Comparison of ENCODE assay signal across 16 mouse cellular contexts in the genomic region with DNA sequence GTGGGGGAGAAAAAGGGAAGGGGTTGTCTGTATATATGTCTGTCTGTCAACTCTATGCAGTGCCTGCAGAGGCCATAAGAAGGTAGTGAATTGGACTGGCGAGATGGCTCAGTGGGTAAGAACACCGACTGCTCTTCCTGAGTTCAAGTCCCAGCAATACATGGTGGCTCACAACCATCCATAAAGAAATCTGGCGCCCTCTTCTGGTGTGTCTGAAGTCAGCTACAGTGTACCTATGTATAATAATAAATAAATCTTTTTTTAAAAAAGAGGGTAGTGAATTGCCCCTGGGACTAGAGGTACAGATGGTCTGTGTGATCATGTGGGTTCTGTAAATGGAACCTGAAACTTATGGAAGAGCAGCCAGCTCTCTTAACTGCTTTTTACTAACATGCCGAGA. TPM values are rescaled to one million over a fixed set of nuclear protein-coding genes. Genes with fewer than 3 reads are reported as not detected.
A peak's percentile ranks its signal among the peaks of the same experiment; 100 is the strongest.
DNase-seq lines count a peak whose midpoint lies in the region; ATAC-seq and TF ChIP-seq lines count a peak whose summit lies in the region.
"Had no signal": no experiment of that assay in that cellular context is flagged by ENCODE, and none has a peak within 500 bp of the region (broad histone marks: within the 10 kb centered on the region; RNA-seq: fewer than 3 reads in every experiment).

No protein-coding gene starts in this region.

- no peaks in the 10 kb centered on the region for H3K27me3 ChIP-seq in kidney, postnatal 0 days (ENCODE audit: insufficient read depth, low read length)
- H3K27me3 ChIP-seq: midbrain, embryonic 15.5 days; stomach, embryonic 15.5 days had no signal

- no peaks in the 10 kb centered on the region for H3K9me3 ChIP-seq in kidney, postnatal 0 days (replicated peaks; ENCODE audit: low read length)
- H3K9me3 ChIP-seq: midbrain, embryonic 15.5 days; stomach, embryonic 15.5 days had no signal

- WGBS in kidney, postnatal 0 days, result 78% methylated on average over 4 of the region's 4 CpGs

- H3K4me1 ChIP-seq in kidney, postnatal 0 days (replicated peaks; ENCODE audit: insufficient read depth, low read length), result no peaks in the 10 kb centered on the region
- H3K4me1 ChIP-seq: midbrain, embryonic 15.5 days had no signal

- DNase-seq in embryo, embryonic 11 days, result peak; percentile 14
- DNase-seq in embryo, embryonic 10 days (ENCODE audit: low spot score), result no peak
- no peak for DNase-seq in kidney, postnatal 0 days (ENCODE audit: low spot score)
- DNase-seq in kidney, postnatal 10 days, result no peak
- peak; percentile 41 for DNase-seq in thymus, postnatal 14 days
- DNase-seq in thymus, adult 18-20 months, result no peak
- DNase-seq in cerebellum, adult 9-11 months, result no peak
- DNase-seq: cerebellum, adult 8-10 months; kidney, adult 8-10 months; left cerebral cortex, postnatal 4 days; right cerebral cortex, postnatal 14 days had no signal

- no peak for ATAC-seq in kidney, postnatal 0 days (replicated peaks; ENCODE audit: low FRiP score, low read depth)
- no peak for ATAC-seq in megakaryocyte, adult 5-6 weeks (ENCODE audit: poor library complexity, severe bottlenecking)
- ATAC-seq: midbrain, embryonic 15.5 days had no signal

- H3K4me2 ChIP-seq in kidney, postnatal 0 days (ENCODE audit: low read length), result no peak overlapping the region
- H3K4me2 ChIP-seq: midbrain, embryonic 15.5 days; stomach, embryonic 15.5 days had no signal

- H3K4me3 ChIP-seq in kidney, postnatal 0 days (replicated peaks; ENCODE audit: low read depth, low read length), result no peak overlapping the region
- H3K4me3 ChIP-seq: midbrain, embryonic 15.5 days; stomach, embryonic 15.5 days had no signal

- TF ChIP-seq CTCF in kidney, postnatal 0 days (IDR thresholded peaks at IDR 0.05; ENCODE audit: low read depth), result peak; percentile 41

- no peak overlapping the region for H3K27ac ChIP-seq in kidney, postnatal 0 days
- H3K27ac ChIP-seq: midbrain, embryonic 15.5 days; stomach, embryonic 15.5 days had no signal

- H3K9ac ChIP-seq in kidney, postnatal 0 days (ENCODE audit: low read depth, low read length), result no peak overlapping the region
- H3K9ac ChIP-seq: midbrain, embryonic 15.5 days; stomach, embryonic 15.5 days had no signal

- peaks cover 66% of the 10 kb centered on the region for H3K36me3 ChIP-seq in kidney, postnatal 0 days (ENCODE audit: insufficient read depth, low read length)

RNA-seq across cellular contexts. Expression of a gene that starts 37.6 kb away (rescaled TPM):
- 12.9 and 14.0 TPM in 2 replicates for polyA plus RNA-seq in kidney, postnatal 0 days (2015; fragmentation: Nextera tagmentation; extraction: Ambion mirVana)
- 62.3 and 65.1 TPM in 2 replicates for total RNA-seq in megakaryocyte, adult 5-6 weeks (2015)
- 29.8 and 38.1 TPM in 2 replicates for total RNA-seq in megakaryocyte, adult 5-6 weeks (2017)

RNA-seq across cellular contexts. Expression of a gene that starts 46.5 kb away (rescaled TPM):
- polyA plus RNA-seq in kidney, postnatal 0 days (2015; fragmentation: Nextera tagmentation; extraction: Ambion mirVana), result not detected in 2 replicates
- total RNA-seq in megakaryocyte, adult 5-6 weeks (2015), result not detected in 2 replicates
- not detected in 2 replicates for total RNA-seq in megakaryocyte, adult 5-6 weeks (2017)
- total RNA-seq: hematopoietic stem cell, adult 5-6 weeks; left cerebral cortex, postnatal 4 days; neutrophil, adult 5-6 weeks had no signal
- polyA plus RNA-seq: stomach, embryonic 15.5 days had no signal

RNA-seq across cellular contexts. Expression of a gene that starts 57.5 kb away (rescaled TPM):
- 69.9 and 74.8 TPM in 2 replicates for polyA plus RNA-seq in kidney, postnatal 0 days (2015; fragmentation: Nextera tagmentation; extraction: Ambion mirVana)
- total RNA-seq in megakaryocyte, adult 5-6 weeks (2015), result 57.4 and 62.3 TPM in 2 replicates
- total RNA-seq in megakaryocyte, adult 5-6 weeks (2017), result 86.3 and 88.8 TPM in 2 replicates

Comparison
In these comparisons a context has a peak if more than half of its experiments do, and no peak if none do; other contexts are left out.
1. DNase-seq: peak in embryo, embryonic 11 days (single experiment) and thymus, postnatal 14 days (single experiment); none in embryo, embryonic 10 days (single experiment), kidney, postnatal 0 days (single experiment), kidney, postnatal 10 days (single experiment), thymus, adult 18-20 months (0 of 2) and cerebellum, adult 9-11 months (single experiment).